Mouse (Mus musculus): ENCODE measurements around the gene Gatad2a. TPM values are rescaled to one million over a fixed set of nuclear protein-coding genes. Genes with fewer than 3 reads are reported as not detected.

The Gatad2a gene
- polyA plus RNA-seq, 1 experiment from 2014 or later = 65.2 TPM

DNA sequence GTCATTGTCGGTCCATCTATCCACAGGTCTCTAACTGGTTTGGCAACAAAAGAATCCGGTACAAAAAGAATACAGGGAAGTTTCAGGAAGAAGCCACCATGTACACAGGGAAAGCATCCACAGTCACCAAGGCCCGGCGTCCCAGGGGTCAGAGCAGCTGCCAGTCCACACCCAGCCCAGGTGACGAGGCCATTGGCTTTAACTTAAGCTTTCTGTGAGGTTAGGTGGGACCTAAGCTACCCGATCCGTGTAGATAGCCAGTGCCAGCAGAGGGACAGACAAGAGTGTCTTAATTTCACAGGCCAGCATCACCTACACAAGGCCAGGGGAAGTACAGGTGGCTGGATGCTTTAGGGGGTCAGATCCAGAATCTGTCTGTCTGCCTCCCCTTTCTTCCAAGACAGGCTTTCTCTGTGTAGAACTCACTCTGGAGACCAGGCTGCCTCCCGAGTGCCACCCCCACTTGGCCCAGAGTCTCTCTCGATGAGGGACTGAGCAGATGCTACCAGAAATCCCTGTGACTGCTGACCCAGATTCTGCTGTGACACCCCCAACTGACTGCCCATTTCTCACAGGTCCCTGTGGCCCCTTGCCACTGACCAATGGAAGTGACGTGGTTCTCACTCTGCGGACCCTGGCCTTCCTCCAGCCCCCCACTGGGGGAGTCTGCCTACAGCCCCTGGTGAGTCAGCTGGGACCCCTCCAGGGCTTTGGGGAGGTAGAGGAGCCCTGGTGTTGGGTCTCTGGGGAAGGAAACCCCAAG is 126.0 kb downstream of the Gatad2a start:
- no peak for ATAC-seq (ENCODE audit: low FRiP score)
- no peak overlapping the region for H3K4me2 ChIP-seq
- H3K27me3 ChIP-seq (ENCODE audit: control insufficient read depth, insufficient read depth, low read length) = no peaks in the 10 kb centered on the region
- no peak for DNase-seq (ENCODE audit: low spot score, missing footprints)
- no peak overlapping the region for H3K27ac ChIP-seq (ENCODE audit: low read depth, low read length)
- H3K9ac ChIP-seq (ENCODE audit: low read length) = no peak overlapping the region
- H3K36me3 ChIP-seq (ENCODE audit: control insufficient read depth, insufficient read depth, low read length) = no peaks in the 10 kb centered on the region; the same call in 1 of the 2 replicates
- 85% methylated on average over 11 of the region's 11 CpGs for WGBS
- H3K4me1 ChIP-seq (ENCODE audit: control insufficient read depth, insufficient read depth, low read length) = no peaks in the 10 kb centered on the region
- H3K9me3 ChIP-seq (ENCODE audit: control insufficient read depth, low read length) = no peaks in the 10 kb centered on the region
- no peak overlapping the region for H3K4me3 ChIP-seq (ENCODE audit: low read depth, low read length)

DNA sequence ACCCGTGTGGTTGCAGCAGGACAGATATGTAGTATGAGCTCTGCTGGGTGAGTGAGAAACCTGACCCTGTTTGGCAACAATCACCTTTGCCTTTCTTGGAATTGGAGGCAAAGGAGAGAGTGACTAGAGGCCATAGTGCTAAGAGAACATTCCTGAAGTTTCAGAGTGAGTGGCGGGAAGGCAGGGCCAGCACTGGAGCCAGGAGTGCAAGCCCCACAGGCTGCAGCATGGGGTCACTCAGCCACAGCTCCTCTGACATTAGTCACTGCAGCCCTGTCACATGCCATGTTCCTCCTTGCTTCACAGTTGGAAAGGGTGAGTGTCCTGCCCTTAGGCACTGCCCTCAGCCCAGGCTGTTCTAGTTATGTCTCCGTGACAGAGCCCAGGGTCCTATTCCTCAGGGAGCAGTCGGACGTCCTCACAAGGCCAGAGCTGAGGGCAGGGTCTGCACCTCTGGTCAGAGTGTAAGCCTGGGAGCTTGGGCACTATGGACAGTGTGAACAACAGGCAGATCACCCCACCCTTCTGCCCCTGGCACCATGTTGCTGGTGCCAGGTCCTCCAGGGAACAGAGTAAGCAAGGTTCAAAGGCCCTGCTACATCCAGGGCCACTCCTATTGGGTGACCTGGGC is 128.4 kb downstream of the Gatad2a start:
- H3K36me3 ChIP-seq (ENCODE audit: control insufficient read depth, insufficient read depth, low read length) = no peaks in the 10 kb centered on the region; the same call in 1 of the 2 replicates
- H3K4me3 ChIP-seq (ENCODE audit: low read depth, low read length) = no peak overlapping the region
- no peaks in the 10 kb centered on the region for H3K9me3 ChIP-seq (ENCODE audit: control insufficient read depth, low read length)
- no peaks in the 10 kb centered on the region for H3K4me1 ChIP-seq (ENCODE audit: control insufficient read depth, insufficient read depth, low read length)
- DNase-seq (ENCODE audit: low spot score, missing footprints) (no peak), ATAC-seq (ENCODE audit: low FRiP score) (no peak)
- H3K9ac ChIP-seq (ENCODE audit: low read length) = no peak overlapping the region
- no peak overlapping the region for H3K27ac ChIP-seq (ENCODE audit: low read depth, low read length)
- H3K4me2 ChIP-seq = no peak overlapping the region
- WGBS = 69% methylated on average over 5 of the region's 5 CpGs
- H3K27me3 ChIP-seq (ENCODE audit: control insufficient read depth, insufficient read depth, low read length) = no peaks in the 10 kb centered on the region

GRCm38 (mm10) chr8:69864180-69864579 is 132.0 kb downstream of the Gatad2a start:
- H3K27me3 ChIP-seq (ENCODE audit: control insufficient read depth, insufficient read depth, low read length) = no peaks in the 10 kb centered on the region
- no peaks in the 10 kb centered on the region for H3K9me3 ChIP-seq (ENCODE audit: control insufficient read depth, low read length)
- WGBS = 79% methylated on average over 5 of the region's 5 CpGs
- H3K27ac ChIP-seq (ENCODE audit: low read depth, low read length) = no peak overlapping the region
- H3K4me1 ChIP-seq (ENCODE audit: control insufficient read depth, insufficient read depth, low read length) = no peaks in the 10 kb centered on the region
- no peak for ATAC-seq (ENCODE audit: low FRiP score)
- no peak overlapping the region for H3K9ac ChIP-seq (ENCODE audit: low read length)
- DNase-seq (ENCODE audit: low spot score, missing footprints) = no peak
- H3K36me3 ChIP-seq (ENCODE audit: control insufficient read depth, insufficient read depth, low read length) = no peaks in the 10 kb centered on the region; the same call in 1 of the 2 replicates
- H3K4me3 ChIP-seq (ENCODE audit: low read depth, low read length) = no peak overlapping the region
- no peak overlapping the region for H3K4me2 ChIP-seq

- no peaks in the 10 kb centered on the region for H3K27me3 ChIP-seq (ENCODE audit: control insufficient read depth, insufficient read depth, low read length)
- H3K4me2 ChIP-seq = no peak overlapping the region
- ATAC-seq (ENCODE audit: low FRiP score) = no peak
- no peak for DNase-seq (ENCODE audit: low spot score, missing footprints)
- H3K36me3 ChIP-seq (ENCODE audit: control insufficient read depth, insufficient read depth, low read length) = no peaks in the 10 kb centered on the region; the same call in 1 of the 2 replicates
- 92% methylated on average over 5 of the region's 5 CpGs for WGBS
- no peak overlapping the region for H3K4me3 ChIP-seq (ENCODE audit: low read depth, low read length)
- no peaks in the 10 kb centered on the region for H3K9me3 ChIP-seq (ENCODE audit: control insufficient read depth, low read length)
- no peak overlapping the region for H3K9ac ChIP-seq (ENCODE audit: low read length)
- H3K27ac ChIP-seq (ENCODE audit: low read depth, low read length) = no peak overlapping the region
- H3K4me1 ChIP-seq (ENCODE audit: control insufficient read depth, insufficient read depth, low read length) = no peaks in the 10 kb centered on the region
These were observed 132.7 kb downstream of the Gatad2a start for GRCm38 (mm10) chr8:69863387-69864020.

GRCm38 (mm10) chr8:69861251-69861650 is 134.9 kb downstream of the Gatad2a start:
- Histone ChIP-seq H3K36me3 (ENCODE audit: control insufficient read depth, insufficient read depth, low read length) (no peaks in the 10 kb centered on the region; the same call in 1 of the 2 replicates), H3K9me3 (ENCODE audit: control insufficient read depth, low read length) (no peaks in the 10 kb centered on the region), H3K27ac (ENCODE audit: low read depth, low read length) (no peak overlapping the region), H3K9ac (ENCODE audit: low read length) (no peak overlapping the region), H3K4me1 (ENCODE audit: control insufficient read depth, insufficient read depth, low read length) (no peaks in the 10 kb centered on the region), H3K4me3 (ENCODE audit: low read depth, low read length) (no peak overlapping the region), H3K27me3 (ENCODE audit: control insufficient read depth, insufficient read depth, low read length) (no peaks in the 10 kb centered on the region), H3K4me2 (no peak overlapping the region)
- ATAC-seq (ENCODE audit: low FRiP score) (no peak), DNase-seq (ENCODE audit: low spot score, missing footprints) (no peak)
- WGBS = 52% methylated on average over 2 of the region's 2 CpGs

DNA sequence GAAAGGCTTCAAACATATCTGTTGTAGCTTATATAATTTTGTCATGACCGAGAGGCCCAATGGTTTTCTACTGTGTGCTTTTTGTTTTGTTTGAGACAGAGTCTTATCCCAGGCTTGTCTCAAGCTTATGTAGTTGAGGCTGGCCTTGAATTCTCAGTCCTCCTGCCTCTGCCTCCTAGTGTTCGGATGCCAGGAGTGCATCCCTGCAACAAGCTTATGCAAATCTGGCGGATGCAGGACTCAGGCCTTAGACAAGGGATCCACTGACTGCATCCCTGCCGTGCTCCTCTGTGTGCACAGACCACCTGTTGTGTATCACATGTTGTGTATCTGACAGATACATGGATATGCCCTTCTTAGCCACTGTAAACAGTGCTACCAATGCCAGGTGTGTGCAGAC is 135.4 kb downstream of the Gatad2a start:
- H3K4me2 ChIP-seq = no peak overlapping the region
- H3K36me3 ChIP-seq (ENCODE audit: control insufficient read depth, insufficient read depth, low read length) = no peaks in the 10 kb centered on the region; the same call in 1 of the 2 replicates
- no peaks in the 10 kb centered on the region for H3K4me1 ChIP-seq (ENCODE audit: control insufficient read depth, insufficient read depth, low read length)
- DNase-seq (ENCODE audit: low spot score, missing footprints) = no peak
- no peaks in the 10 kb centered on the region for H3K9me3 ChIP-seq (ENCODE audit: control insufficient read depth, low read length)
- H3K27ac ChIP-seq (ENCODE audit: low read depth, low read length) = no peak overlapping the region
- H3K9ac ChIP-seq (ENCODE audit: low read length) = no peak overlapping the region
- ATAC-seq (ENCODE audit: low FRiP score) = no peak
- no peaks in the 10 kb centered on the region for H3K27me3 ChIP-seq (ENCODE audit: control insufficient read depth, insufficient read depth, low read length)
- H3K4me3 ChIP-seq (ENCODE audit: low read depth, low read length) = no peak overlapping the region
- WGBS = 62% methylated on average over 4 of the region's 4 CpGs

Other genes starting within 250 kb of the Gatad2a start
- 6.7 and 7.0 TPM in 2 replicates for gene Zfp963, start 246.4 kb downstream of the Gatad2a start, polyA plus RNA-seq (2014; fragmentation: Nextera tagmentation; extraction: Ambion mirVana)
- gene Gm20422, start 221.5 kb downstream of the Gatad2a start, polyA plus RNA-seq (2014; fragmentation: Nextera tagmentation; extraction: Ambion mirVana) = 1.4 and 1.6 TPM in 2 replicates
- 33.8 and 40.7 TPM in 2 replicates for gene Atp13a1, start 205.2 kb downstream of the Gatad2a start, polyA plus RNA-seq (2014; fragmentation: Nextera tagmentation; extraction: Ambion mirVana)
- gene Zfp866, start 205.2 kb downstream of the Gatad2a start, polyA plus RNA-seq (2014; fragmentation: Nextera tagmentation; extraction: Ambion mirVana) = 41.5 and 42.2 TPM in 2 replicates
- gene Gmip, start 187.7 kb downstream of the Gatad2a start, polyA plus RNA-seq (2014; fragmentation: Nextera tagmentation; extraction: Ambion mirVana) = 7.8 TPM in 2 replicates
- gene Lpar2, start 174.0 kb downstream of the Gatad2a start, polyA plus RNA-seq (2014; fragmentation: Nextera tagmentation; extraction: Ambion mirVana) = 0.72 and 1.2 TPM in 2 replicates
- 33.9 and 39.1 TPM in 2 replicates for gene Pbx4, start 163.9 kb downstream of the Gatad2a start, polyA plus RNA-seq (2014; fragmentation: Nextera tagmentation; extraction: Ambion mirVana)
- 0.31 and 0.40 TPM in 2 replicates for gene Cilp2, start 108.7 kb downstream of the Gatad2a start, polyA plus RNA-seq (2014; fragmentation: Nextera tagmentation; extraction: Ambion mirVana)
- 3.4 and 4.0 TPM in 2 replicates for gene Tssk6, start 94.2 kb downstream of the Gatad2a start, polyA plus RNA-seq (2014; fragmentation: Nextera tagmentation; extraction: Ambion mirVana)
- 167 and 172 TPM in 2 replicates for gene Ndufa13, start 93.8 kb downstream of the Gatad2a start, polyA plus RNA-seq (2014; fragmentation: Nextera tagmentation; extraction: Ambion mirVana)
- gene Yjefn3, start 93.7 kb downstream of the Gatad2a start, polyA plus RNA-seq (2014; fragmentation: Nextera tagmentation; extraction: Ambion mirVana) = 3.2 and 3.6 TPM in 2 replicates
- 46.2 and 49.3 TPM in 2 replicates for gene Mau2, start 46.4 kb upstream of the Gatad2a start, polyA plus RNA-seq (2014; fragmentation: Nextera tagmentation; extraction: Ambion mirVana)
- gene Sugp1, start 46.4 kb upstream of the Gatad2a start, polyA plus RNA-seq (2014; fragmentation: Nextera tagmentation; extraction: Ambion mirVana) = 33.3 and 35.3 TPM in 2 replicates
- 0.95 and 1.6 TPM in 2 replicates for gene Tm6sf2, start 76.5 kb upstream of the Gatad2a start, polyA plus RNA-seq (2014; fragmentation: Nextera tagmentation; extraction: Ambion mirVana)
- gene Hapln4, start 87.1 kb upstream of the Gatad2a start, polyA plus RNA-seq (2014; fragmentation: Nextera tagmentation; extraction: Ambion mirVana) = 0.04 and 0.22 TPM in 2 replicates
- 47.2 and 52.4 TPM in 2 replicates for gene Ncan, start 124.5 kb upstream of the Gatad2a start, polyA plus RNA-seq (2014; fragmentation: Nextera tagmentation; extraction: Ambion mirVana)
- gene Nr2c2ap, start 134.9 kb upstream of the Gatad2a start, polyA plus RNA-seq (2014; fragmentation: Nextera tagmentation; extraction: Ambion mirVana) = 14.3 and 16.9 TPM in 2 replicates
- gene Rfxank, start 142.8 kb upstream of the Gatad2a start, polyA plus RNA-seq (2014; fragmentation: Nextera tagmentation; extraction: Ambion mirVana) = 10.8 and 11.7 TPM in 2 replicates
- 37.4 and 41.3 TPM in 2 replicates for gene Borcs8, start 143.1 kb upstream of the Gatad2a start, polyA plus RNA-seq (2014; fragmentation: Nextera tagmentation; extraction: Ambion mirVana)
- 0.23 and 0.40 TPM in 2 replicates for gene Mef2b, start 143.3 kb upstream of the Gatad2a start, polyA plus RNA-seq (2014; fragmentation: Nextera tagmentation; extraction: Ambion mirVana)
- gene Tmem161a, start 176.0 kb upstream of the Gatad2a start, polyA plus RNA-seq (2014; fragmentation: Nextera tagmentation; extraction: Ambion mirVana) = 28.6 and 33.3 TPM in 2 replicates
- 1.6 and 2.1 TPM in 2 replicates for gene Slc25a42, start 215.9 kb upstream of the Gatad2a start, polyA plus RNA-seq (2014; fragmentation: Nextera tagmentation; extraction: Ambion mirVana)
- 42.4 and 47.5 TPM in 2 replicates for gene Sugp2, start 237.8 kb upstream of the Gatad2a start, polyA plus RNA-seq (2014; fragmentation: Nextera tagmentation; extraction: Ambion mirVana)
- gene Armc6, start 238.1 kb upstream of the Gatad2a start, polyA plus RNA-seq (2014; fragmentation: Nextera tagmentation; extraction: Ambion mirVana) = 27.3 and 31.1 TPM in 2 replicates

Data from midbrain, embryonic 11.5 days (tissue).